Mouse (Mus musculus) right cerebral cortex, postnatal 14 days (tissue): ENCODE results near the gene Gm20830.
"Not testable (repeated sequence)": the region's sequence is repeated elsewhere in the genome, so short reads cannot be mapped to it uniquely, and the experiment has no call there.

Experiments used
- DNase-seq: peaks from one replicate; pipeline ENCODE4 v3.0.0; 2022

Gm20830 gene

DNA sequence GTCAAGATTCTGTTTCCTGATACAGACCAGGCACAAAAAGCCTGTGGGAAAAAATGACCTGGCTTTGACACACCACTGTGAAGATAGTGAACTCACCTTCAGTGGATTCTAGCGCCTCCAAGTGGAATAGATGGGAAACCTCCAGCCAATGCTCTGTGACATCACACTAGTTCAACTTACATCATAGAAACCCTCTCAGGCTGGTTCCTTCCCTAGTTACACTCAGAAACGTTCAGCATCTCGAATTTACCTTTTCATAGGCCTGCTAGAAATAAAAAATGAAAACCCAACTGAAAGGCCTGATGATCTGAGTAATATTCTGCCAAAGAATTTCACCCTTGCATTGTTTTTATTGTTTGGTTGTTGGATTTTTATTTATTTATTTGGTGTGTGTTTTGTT is at the start of gene Gm20830:
Gene Gm20830 (minus strand): TSS at position 101 of the 400 bp plus-strand sequence.
- not testable (repeated sequence) for DNase-seq
